In the genomic region with DNA sequence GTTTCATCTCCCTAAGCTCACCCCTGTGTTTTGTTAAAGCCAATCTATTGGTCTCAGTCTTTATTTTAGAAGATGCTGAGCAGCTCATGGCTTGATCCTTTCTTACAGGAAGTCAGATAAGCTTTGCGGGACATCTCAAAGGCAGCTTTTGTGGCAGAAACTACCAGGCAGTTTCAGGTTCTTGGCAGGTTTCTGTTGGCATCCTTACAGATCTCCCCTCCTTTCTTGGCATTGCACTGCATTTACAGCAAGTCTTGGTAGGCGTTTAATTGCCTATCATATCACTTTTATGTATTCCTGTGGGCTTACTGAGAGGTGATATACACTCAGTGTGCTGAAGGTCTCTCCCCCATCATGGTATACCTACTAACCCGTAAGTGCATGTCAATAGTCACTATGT, we compare ENCODE assay signal across 17 mouse cellular contexts.
"Had no signal": no experiment of that assay in that cellular context is flagged by ENCODE, and none has a peak within 500 bp of the region (broad histone marks: within the 10 kb centered on the region; RNA-seq: fewer than 3 reads in every experiment).

No protein-coding gene starts in this region.

- H3K9ac ChIP-seq: lung, embryonic 14.5 days; midbrain, embryonic 12.5 days; neural tube, embryonic 13.5 days; neural tube, embryonic 15.5 days; stomach, embryonic 15.5 days had no signal

- ATAC-seq: midbrain, embryonic 16.5 days had no signal

- H3K27me3 ChIP-seq: midbrain, embryonic 12.5 days; neural tube, embryonic 13.5 days; neural tube, embryonic 15.5 days; stomach, embryonic 15.5 days had no signal

- H3K4me1 ChIP-seq: midbrain, embryonic 10.5 days; midbrain, embryonic 12.5 days; neural tube, embryonic 13.5 days; neural tube, embryonic 15.5 days; stomach, embryonic 15.5 days had no signal

- H3K27ac ChIP-seq: midbrain, embryonic 10.5 days; midbrain, embryonic 12.5 days; neural tube, embryonic 13.5 days; neural tube, embryonic 15.5 days; stomach, postnatal 0 days had no signal

- H3K4me2 ChIP-seq: lung, embryonic 14.5 days; midbrain, embryonic 12.5 days; neural tube, embryonic 13.5 days; neural tube, embryonic 15.5 days; stomach, embryonic 15.5 days had no signal

- H3K9me3 ChIP-seq: midbrain, embryonic 10.5 days; midbrain, embryonic 12.5 days; neural tube, embryonic 13.5 days; neural tube, embryonic 15.5 days; stomach, embryonic 15.5 days had no signal

- H3K4me3 ChIP-seq: midbrain, embryonic 10.5 days; midbrain, embryonic 12.5 days; myocyte; neural tube, embryonic 13.5 days; neural tube, embryonic 15.5 days; stomach, embryonic 15.5 days had no signal

- H3K36me3 ChIP-seq: midbrain, embryonic 10.5 days; midbrain, embryonic 12.5 days; neural tube, embryonic 13.5 days; neural tube, embryonic 15.5 days; stomach, embryonic 15.5 days had no signal

- DNase-seq: lung, adult 18-20 months; lung, embryonic 14.5 days; lung, postnatal 10 days; lung, postnatal 4 days; midbrain, embryonic 14.5 days; right cerebral cortex, postnatal 14 days; thymus, adult 2 months; thymus, postnatal 25 days; thymus, postnatal 4 days had no signal
